Mouse (Mus musculus): ENCODE measurements around the gene Rnf150. TPM values are rescaled to one million over a fixed set of nuclear protein-coding genes. Genes with fewer than 3 reads are reported as not detected.

Rnf150 gene
- polyA plus RNA-seq, 1 experiment: 17.2 TPM

DNA sequence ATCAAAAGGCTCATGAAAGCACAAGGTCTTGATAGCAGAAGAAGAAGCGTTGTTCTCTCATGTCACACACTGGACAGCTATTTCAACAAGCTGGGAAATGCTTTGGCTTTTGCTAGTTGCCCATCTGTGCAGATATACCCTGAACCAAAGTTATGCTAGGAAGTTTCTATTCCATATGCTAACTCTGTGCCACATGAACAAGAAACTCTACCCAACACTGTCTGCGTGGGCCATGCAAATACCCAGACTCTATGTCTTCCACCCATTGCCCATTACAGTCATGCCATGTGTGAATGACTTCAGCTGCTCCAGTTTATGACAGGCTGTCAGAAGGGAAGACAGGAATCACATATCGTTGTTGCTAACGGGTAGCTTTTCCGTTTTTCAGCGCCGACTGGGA is 140.0 kb downstream of the Rnf150 start:
- DNase-seq (ENCODE audit: extremely low spot score in 1 of 2, low spot score in 1 of 2): no peak

DNA sequence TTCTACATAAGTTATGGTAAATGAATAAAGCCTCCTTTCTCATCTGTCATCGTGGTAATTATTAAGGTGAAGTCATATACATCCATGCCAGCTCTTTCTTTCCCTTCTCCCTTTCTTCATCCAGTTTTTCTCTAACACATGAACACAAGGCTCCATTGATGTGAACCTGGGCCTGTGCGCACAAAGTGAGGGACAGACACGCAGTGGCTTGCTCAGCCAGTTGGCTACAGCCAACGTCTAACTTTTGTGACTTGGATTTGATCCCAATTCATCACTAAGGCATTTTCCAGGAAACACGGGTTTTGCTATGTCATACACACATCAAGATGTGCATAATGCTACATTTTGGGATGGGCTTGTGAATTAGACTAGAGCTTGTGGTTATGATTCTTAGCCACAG is 146.3 kb downstream of the Rnf150 start:
- DNase-seq (ENCODE audit: extremely low spot score in 1 of 2, low spot score in 1 of 2): no peak

DNA sequence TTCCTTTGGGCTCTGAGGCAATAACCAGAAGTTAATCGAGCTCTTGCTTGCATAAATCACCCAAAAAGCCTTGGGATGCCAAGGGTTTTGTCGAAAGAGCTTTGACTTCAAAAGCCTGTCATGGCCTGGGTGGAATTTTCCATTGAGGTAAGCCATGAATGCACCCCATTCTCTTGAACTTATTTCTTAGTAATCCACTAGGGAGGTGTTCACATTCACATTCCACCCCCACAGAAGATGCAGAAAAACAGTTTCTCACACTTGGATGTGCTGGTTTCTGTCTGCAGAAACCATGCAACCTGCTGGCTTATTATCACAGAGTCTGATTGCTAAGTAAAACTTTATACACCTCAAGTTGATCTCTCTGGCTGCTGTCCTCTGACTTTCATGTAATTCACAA is 148.1 kb downstream of the Rnf150 start:
- DNase-seq (ENCODE audit: extremely low spot score in 1 of 2, low spot score in 1 of 2): peak in 1 of 2 experiments; percentile 34

DNA sequence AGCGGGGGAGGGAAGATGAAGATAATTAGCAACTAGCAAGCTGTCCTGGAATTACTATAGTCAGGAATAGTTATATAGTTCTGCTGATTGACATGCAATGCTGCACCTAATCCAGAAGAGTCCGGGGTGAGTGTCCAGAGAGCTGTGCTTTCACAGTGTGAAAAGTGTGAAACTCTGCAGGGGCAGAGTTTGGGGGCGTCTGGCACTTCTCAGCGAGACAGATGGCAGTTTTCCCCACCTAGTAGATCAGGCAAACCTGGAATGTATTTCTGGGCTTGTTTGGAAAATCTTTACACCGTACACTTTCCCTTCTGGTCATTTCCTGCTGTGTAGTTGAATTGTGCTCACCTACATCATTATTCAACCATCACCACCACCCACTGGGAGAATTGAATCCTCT is 148.6 kb downstream of the Rnf150 start:
- DNase-seq (ENCODE audit: extremely low spot score in 1 of 2, low spot score in 1 of 2): peak in 1 of 2 experiments; percentile 23

DNA sequence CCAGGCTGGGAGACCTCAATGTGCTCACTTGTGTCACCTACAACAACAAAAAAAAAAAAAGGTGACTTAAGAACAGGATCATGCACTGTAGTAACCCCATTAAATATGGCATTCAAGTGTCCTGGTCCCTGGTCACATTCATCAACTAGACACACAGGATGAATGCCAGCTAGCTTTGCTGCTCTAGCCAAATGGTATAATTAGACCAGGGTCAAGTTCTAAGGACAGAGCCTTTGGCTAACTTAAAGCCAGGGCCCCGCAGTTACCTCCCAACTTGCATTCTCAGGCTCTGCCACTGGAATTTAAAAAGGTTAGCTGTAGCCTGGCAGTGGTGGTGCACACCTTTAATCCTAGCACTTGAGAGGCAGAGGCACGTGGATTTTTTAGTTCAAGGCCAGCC is 165.1 kb downstream of the Rnf150 start:
- DNase-seq (ENCODE audit: extremely low spot score in 1 of 2, low spot score in 1 of 2): no peak

DNA sequence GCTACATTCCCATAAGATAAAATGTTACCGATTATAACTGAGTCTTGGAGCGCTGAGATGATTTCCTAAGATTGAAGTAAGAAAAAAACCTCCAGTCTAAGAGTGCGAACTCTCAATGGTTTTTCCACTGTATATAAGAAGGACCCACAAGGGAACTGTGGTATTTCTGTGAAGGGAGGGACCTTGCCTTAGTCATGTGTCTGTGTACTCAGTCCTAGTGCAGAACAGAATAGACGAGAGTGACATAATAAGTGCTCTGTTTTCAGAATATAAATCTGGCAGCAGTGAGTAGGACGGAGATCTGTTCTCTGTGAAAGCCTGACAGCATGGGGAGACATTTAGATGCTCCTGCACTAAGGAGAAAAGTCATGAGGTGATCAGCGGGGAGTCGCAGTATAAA is 169.6 kb downstream of the Rnf150 start:
- peak; percentile 55 to 70 for DNase-seq (ENCODE audit: extremely low spot score in 1 of 2, low spot score in 1 of 2)

DNA sequence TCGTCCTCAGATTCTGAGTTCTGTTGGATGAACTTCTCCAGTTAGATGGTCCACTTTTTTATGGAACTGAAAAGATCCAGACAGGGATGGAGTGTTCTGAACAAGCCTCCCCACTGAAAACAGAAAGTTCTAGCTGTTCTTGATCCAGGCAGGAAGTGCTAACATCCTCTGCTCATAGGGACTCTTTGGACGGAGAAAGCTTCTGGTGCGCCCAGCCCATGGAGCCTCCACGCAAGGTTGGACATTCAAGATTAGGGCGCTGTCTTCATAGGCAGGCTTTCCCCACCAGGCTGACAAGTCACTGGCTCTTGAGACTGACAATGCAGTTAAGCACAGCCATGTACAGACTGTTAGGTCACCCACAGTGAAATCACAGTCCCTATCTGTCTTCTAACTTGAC is 172.0 kb downstream of the Rnf150 start:
- no peak for DNase-seq (ENCODE audit: extremely low spot score in 1 of 2, low spot score in 1 of 2)

DNA sequence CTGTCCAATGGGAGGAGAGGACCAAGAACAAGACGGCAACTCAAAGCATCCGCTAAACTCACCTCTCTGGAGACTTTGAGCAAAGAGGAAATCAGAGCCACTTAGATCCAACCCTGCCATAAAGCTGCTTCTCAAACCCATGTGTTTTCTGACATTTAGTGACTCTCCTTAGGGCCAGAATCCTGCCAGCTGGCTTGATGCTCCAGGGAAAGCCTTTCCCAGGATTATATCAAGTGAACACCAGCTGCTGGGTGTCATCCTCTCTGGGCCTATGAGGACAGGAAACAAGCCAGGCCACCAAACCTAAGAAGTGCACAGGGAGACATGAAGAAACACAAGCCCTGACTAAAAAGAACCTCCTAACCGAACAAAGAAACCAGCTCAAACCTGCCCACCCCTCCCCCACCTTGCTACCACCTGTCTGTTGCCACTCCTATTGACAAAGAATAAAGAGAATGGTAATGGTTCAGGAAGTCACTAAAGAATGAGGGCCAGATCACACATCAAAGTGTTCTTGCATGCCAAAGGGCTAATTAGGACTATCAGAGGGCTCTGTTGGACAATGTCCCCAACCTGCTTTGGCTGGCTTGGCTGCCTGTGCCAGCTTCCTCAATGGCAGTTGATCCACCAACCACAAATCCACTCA is 173.5 kb downstream of the Rnf150 start:
- DNase-seq (ENCODE audit: extremely low spot score in 1 of 2, low spot score in 1 of 2): no peak

DNA sequence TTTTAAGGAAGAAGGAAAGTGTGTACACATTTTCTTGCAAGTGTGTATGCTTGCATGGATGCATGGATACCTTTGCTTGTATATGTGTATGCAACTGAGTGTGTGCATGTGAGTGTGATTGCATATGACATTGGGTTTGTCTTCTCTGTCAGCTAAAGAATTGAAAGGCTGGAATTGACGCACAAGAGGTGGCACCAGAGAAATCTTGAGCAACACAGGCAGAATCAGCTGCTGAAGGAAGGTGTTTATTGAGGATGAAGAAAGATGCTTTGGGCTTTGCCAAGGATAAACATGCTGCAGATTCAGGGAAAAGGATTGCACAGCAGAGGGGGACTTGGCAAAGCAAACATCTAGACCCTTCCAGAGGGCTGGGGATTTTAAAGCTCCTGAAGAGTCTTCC is 174.2 kb downstream of the Rnf150 start:
- no peak for DNase-seq (ENCODE audit: extremely low spot score in 1 of 2, low spot score in 1 of 2)

DNA sequence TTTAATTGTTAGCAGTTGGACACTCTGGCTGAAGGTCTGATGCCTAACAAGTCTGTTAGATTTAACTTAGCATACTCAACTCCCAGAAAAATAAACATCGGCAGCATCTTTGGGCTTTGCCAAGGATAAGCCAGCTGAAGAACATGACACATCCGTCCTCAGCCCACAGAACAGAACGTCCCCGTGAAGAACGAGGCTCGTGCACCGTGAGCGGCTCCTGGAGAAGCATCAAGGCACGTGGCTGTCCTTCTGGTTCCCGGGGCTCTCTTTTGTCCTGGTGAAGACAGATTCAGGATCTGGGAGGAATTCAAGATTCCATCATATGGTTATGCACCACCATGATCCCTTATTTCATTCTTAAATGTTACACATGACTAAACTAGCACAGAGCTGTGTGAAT is 175.4 kb downstream of the Rnf150 start:
- peak; percentile 69 to 81 for DNase-seq (ENCODE audit: extremely low spot score in 1 of 2, low spot score in 1 of 2)

DNA sequence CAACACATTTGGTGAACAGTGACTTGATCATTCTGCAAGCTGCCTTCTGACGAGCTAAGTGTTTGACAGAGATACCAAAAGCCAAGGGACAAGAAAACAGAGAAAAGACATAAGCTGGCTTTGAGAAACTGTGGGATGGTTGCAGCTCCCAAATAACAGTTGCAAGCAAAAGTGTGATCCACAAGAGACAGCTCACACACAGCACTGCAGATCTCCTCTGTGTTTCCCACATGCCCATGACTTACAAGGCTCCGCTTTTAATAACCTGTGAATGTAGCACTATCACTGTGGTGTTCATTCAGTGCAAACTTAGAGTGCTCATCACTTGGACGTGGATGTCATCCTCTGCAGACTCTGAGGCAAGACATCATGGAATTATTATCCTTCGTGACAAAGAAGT is 178.3 kb downstream of the Rnf150 start:
- DNase-seq (ENCODE audit: extremely low spot score in 1 of 2, low spot score in 1 of 2): peak in 1 of 2 experiments; percentile 23

DNA sequence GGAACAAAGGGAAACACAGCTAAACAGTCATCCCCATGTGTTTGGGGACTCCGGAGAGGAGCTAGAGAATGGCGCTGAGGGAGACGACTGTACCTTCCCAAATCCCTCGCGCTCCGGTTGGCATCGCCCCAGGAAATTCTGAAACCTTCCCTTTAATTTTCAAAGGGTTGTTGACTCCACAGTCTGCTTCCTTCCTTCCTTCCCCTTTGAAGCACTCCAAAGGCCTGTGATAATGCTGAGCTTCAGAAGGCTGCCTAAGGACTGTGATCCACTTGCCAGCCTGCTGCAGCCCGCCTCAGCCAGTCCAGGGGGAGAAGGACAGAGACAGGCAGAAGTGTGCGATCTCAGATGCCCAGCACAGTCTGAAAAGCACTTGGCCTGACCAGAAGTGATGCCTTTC is 183.8 kb downstream of the Rnf150 start:
- DNase-seq (ENCODE audit: extremely low spot score in 1 of 2, low spot score in 1 of 2): no peak

DNA sequence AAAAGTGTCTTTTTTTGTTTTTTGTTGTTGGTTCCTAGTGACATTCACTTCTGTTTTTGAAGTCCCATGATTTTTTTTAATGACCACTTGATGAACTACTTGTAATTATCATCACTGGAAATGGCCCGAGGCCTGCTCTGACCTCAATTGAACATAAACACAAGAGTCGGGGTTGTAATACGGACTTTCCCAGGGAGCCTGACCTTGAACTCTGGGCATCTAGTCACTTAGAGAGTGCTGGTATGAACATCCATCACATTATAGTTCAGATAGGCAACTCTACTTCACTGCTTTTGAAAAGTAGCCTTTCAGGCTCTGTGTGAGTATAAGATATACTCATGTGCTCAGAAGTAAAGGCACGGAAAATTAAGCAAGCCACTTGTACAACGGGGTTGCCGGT is 185.4 kb downstream of the Rnf150 start:
- no peak for DNase-seq (ENCODE audit: extremely low spot score in 1 of 2, low spot score in 1 of 2)

DNA sequence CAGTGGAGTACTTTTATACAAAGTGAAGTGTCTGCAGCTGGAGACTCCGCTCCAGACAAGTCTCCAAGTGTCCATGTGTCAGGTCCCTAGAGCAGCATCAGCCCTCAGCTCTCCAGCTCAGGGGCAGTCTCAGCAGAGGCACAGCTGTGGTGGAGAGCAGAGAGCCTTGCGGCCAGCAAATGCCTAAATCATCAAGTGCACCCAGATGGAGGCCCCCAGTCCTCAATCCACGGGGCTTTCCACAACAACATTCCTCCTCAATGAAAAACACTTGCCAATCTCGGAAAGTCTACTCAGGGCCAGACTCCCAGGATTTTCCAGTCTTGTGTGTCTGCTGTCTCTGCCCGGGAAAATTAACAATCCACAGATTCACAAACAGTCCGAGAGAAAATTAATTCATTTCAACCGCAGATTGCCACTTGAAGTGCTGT is 186.0 kb downstream of the Rnf150 start:
- no peak for DNase-seq (ENCODE audit: extremely low spot score in 1 of 2, low spot score in 1 of 2)

DNA sequence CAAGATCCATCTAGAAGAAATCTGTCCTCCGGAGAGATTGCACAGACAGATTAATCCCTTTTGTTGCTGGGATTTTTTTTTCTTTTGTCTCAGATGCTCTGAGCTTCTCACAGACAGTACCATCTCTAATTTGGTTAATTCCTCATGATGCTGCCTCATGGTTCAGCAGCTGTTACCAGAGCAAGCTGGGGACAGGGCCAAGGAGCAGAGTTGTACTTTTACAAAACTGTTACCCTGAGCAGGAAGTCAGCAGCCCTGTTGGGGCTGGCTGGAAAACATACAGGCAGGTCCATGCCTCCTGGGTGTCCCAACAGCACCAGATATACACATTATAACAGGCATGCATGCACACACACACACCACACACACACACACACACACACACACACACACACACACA is 186.5 kb downstream of the Rnf150 start:
- no peak for DNase-seq (ENCODE audit: extremely low spot score in 1 of 2, low spot score in 1 of 2)

DNA sequence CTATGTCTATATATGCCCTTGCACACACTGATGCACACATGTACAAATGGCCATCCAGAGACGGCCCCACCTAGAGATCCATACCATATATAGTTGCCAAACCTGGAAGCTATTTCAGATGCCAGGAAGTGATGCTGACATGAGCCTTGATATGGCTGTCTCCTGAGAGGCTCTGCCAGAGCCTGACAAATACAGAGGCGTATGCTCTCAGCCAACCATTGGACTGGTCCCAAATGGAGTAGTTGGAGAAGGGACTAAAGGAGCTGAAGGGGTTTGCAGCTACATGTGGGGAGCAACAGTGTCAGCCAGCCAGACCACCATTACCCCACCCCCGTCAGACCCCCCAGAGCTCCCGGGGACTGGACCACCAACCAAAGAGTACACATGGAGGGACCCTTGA is 189.7 kb downstream of the Rnf150 start:
- DNase-seq (ENCODE audit: extremely low spot score in 1 of 2, low spot score in 1 of 2): no peak

DNA sequence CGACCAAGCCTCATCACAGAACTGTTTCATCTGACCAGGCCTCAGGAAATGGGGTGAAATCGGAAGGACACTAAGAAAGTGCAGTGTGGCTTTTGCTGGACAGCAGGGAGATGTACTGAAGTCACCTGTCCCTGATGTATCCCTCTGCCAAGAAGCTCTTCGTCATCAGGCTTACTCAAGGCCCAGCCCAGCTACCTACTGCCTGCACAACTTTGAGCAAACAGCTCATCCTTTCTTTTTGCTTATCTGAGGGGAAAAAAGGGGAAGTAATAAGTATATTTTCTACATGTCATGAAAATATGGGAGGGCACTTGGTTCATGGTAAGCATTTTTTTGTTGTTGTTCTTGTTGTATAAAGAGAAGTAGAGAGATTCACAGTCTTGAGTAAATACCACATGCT is 191.6 kb downstream of the Rnf150 start:
- no peak for DNase-seq (ENCODE audit: extremely low spot score in 1 of 2, low spot score in 1 of 2)

DNA sequence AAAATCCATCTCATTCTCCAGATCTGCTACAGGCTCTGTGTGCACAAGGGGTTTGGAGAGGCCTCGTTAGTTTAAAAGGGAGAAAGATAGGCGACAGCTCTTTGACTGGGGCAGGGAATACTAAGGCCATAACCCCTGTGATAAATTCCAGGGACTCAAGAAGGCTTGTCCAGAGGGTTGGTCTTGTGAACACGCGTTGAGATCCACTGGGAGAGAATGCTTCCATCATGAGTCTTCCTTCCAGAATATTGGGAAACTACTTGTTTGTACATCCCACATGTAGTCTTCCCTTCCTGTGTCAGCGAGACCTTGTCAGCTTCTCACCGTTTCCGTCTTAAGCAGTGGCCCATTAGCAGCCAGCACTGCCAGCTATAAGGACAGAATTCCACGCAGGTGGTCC is 195.8 kb downstream of the Rnf150 start:
- no peak for DNase-seq (ENCODE audit: extremely low spot score in 1 of 2, low spot score in 1 of 2)

DNA sequence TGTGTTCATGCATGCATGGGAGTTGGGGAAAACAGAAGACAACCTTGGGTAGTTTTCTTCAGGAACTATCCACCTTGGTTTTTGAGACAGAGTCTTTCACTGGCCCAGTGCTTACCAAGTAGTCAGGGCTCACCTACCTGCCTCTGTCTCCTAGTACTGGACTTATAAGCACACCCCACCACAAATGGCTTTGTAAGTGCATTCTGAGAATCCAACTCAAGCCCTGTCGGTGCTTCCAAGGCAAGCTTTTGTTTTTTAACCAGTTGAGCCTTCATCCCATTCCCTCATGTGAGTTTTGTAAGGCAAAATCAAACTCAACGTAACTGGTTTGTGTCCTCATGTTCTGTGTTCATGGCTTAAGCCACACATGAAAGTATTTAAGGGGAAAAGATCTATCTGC is 196.9 kb downstream of the Rnf150 start:
- DNase-seq (ENCODE audit: extremely low spot score in 1 of 2, low spot score in 1 of 2): no peak

DNA sequence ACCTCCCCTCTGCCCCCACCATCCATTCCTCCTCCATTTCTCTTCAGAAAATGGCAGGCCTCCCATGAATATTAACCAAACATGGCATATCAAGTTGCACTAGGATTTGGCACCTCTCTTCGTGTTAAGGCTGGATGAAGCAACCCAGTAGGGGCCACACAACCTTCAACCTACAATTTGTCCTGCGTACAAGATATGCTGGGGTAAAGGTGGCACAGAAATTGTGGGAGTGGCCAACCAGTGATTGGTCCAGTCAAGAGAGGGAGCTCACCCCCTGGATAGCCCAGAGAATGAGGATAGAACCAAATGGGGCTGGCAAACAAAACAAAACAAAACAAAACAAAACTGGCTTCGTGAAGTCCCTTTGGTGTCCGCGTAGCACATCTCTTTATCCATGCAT is 198.1 kb downstream of the Rnf150 start:
- no peak for DNase-seq (ENCODE audit: extremely low spot score in 1 of 2, low spot score in 1 of 2)

DNA sequence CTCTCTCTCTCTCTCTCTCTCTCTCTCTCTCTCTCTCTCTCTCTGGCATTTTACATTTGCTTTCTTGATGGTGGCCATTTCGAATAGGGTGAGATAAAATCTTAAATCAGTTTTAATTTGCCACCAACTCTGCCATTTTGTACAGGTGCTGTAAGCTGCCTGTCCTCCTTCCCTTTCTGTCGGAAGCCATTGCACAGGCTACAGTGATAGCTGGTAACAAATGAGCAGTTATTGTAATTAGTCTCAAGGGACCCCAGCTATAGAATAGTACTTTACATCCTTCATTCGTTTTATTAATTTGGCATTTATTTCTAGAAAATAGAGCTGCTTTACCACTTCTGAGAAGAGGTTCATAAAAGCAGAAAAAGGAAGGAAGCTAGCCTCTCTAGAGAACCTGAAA is 198.7 kb downstream of the Rnf150 start:
- no peak for DNase-seq (ENCODE audit: extremely low spot score in 1 of 2, low spot score in 1 of 2)

DNA sequence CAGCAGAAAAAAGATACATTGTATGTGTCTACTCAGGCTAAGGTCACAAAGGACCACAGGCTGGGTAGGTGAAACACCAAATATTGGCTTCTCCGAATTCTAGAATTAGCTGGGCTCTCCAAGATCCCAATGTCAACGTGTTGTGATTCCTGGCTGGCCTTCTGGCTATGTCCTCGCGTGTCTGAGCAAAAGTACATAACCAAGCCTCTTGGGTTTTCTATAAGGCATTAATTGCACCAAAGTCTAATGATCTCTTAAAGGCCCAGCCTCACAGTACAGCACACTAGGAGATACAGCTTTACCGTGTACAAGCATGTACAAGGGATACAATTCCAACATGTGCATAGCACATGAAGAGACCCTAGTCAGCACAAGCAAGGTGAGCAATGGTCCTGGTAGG is 199.1 kb downstream of the Rnf150 start:
- no peak for DNase-seq (ENCODE audit: extremely low spot score in 1 of 2, low spot score in 1 of 2)

DNA sequence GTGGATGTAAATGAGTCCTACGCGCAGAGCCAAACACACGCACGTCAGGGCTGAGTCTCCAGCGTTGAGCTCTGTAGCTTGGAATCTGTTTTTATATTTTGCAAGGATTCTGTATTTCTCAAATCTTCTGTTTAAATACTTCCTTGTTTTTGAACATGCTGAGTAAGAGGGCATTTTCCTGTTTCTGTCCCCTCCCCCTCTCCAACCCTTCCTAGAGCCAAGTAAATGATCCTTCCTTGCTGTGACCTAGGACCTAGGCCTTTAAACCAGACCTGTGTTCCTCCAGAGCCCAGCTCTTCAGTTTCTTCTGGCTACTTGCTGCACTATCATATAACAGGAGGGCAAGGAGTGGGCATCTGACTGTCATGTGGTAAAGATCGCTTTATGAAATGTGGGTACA is 200.9 kb downstream of the Rnf150 start:
- no peak for DNase-seq (ENCODE audit: extremely low spot score in 1 of 2, low spot score in 1 of 2)

All from frontal cortex, adult 2 months (tissue).